Mouse (Mus musculus) E14TG2a.4 (cell line): ENCODE data around the gene Shroom2.

Source experiments
- CTCF ChIP-seq: conservative IDR thresholded peaks from 2 replicates; pipeline ENCODE4 v1.5.1; 2014; ENCODE audit warnings: low read length
- NANOG ChIP-seq: IDR thresholded peaks from 2 replicates; pipeline ENCODE4 v1.6.1; 2014; ENCODE audit warnings: borderline replicate concordance, low read length, mixed read lengths

- TF ChIP-seq CTCF (no peak), NANOG (no peak)
These were observed 95.8 kb downstream of the Shroom2 start for GRCm38 (mm10) chrX:152673431-152673830.
